Mouse (Mus musculus): Measurements from ENCODE around the gene Patj.
"Not testable (repeated sequence)": the region's sequence is repeated elsewhere in the genome, so short reads cannot be mapped to it uniquely, and the experiment has no call there.

Gene Patj

GRCm38 (mm10) chr4:98395690-98396437 is at the start of gene Patj:
Gene Patj (plus strand): TSS chr4:98395785.
- in situ Hi-C loops (cut with MboI, MseI) = no loop called here

- in situ Hi-C loops (cut with MboI, MseI) = loop anchor here (25.0 kb wide), 1 partner anchor 364 kb away; no protein-coding TSS in a partner anchor
These were observed 47.0 kb upstream of the Patj start for GRCm38 (mm10) chr4:98348580-98348979.

GRCm38 (mm10) chr4:98358034-98358809 is 37.4 kb upstream of the Patj start:
- in situ Hi-C loops (cut with MboI, MseI) = loop anchor here (25.0 kb wide), 1 partner anchor 554 kb away; the partner anchor contains the start of gene Usp1

GRCm38 (mm10) chr4:98375401-98375800 is 20.2 kb upstream of the Patj start:
- in situ Hi-C loops (cut with MboI, MseI) = no loop called here

GRCm38 (mm10) chr4:98376943-98377342 is 18.6 kb upstream of the Patj start:
- in situ Hi-C loops (cut with MboI, MseI) = no loop called here

GRCm38 (mm10) chr4:98382716-98383424 is 12.7 kb upstream of the Patj start, which contains the start of gene Tm2d1:
Gene Tm2d1 (minus strand): TSS chr4:98383306.
- in situ Hi-C loops (cut with MboI, MseI) = no loop called here

- in situ Hi-C loops (cut with MboI, MseI) = no loop called here
These were observed 10.5 kb upstream of the Patj start for GRCm38 (mm10) chr4:98385036-98385435.

GRCm38 (mm10) chr4:98395346-98395689 is 267 bp upstream of the Patj start:
- in situ Hi-C loops (cut with MboI, MseI) = no loop called here

GRCm38 (mm10) chr4:98400926-98401583 is 5.5 kb downstream of the Patj start:
- in situ Hi-C loops (cut with MboI, MseI) = no loop called here

- in situ Hi-C loops (cut with MboI, MseI) = no loop called here
These were observed 6.0 kb downstream of the Patj start for GRCm38 (mm10) chr4:98401584-98401962.

- in situ Hi-C loops (cut with MboI, MseI) = no loop called here
These were observed 7.9 kb downstream of the Patj start for GRCm38 (mm10) chr4:98403492-98403891.

GRCm38 (mm10) chr4:98404412-98404811 is 8.8 kb downstream of the Patj start:
- in situ Hi-C loops (cut with MboI, MseI) = no loop called here

- in situ Hi-C loops (cut with MboI, MseI) = no loop called here
These were observed 12.9 kb downstream of the Patj start for GRCm38 (mm10) chr4:98408455-98408854.

GRCm38 (mm10) chr4:98415150-98415549 is 19.6 kb downstream of the Patj start:
- in situ Hi-C loops (cut with MboI, MseI) = not testable (repeated sequence)

- in situ Hi-C loops (cut with MboI, MseI) = no loop called here
These were observed 32.8 kb downstream of the Patj start for GRCm38 (mm10) chr4:98428371-98428770.

- in situ Hi-C loops (cut with MboI, MseI) = no loop called here
These were observed 40.3 kb downstream of the Patj start for GRCm38 (mm10) chr4:98435641-98436457.

GRCm38 (mm10) chr4:98436664-98437363 is 41.2 kb downstream of the Patj start:
- in situ Hi-C loops (cut with MboI, MseI) = no loop called here

- in situ Hi-C loops (cut with MboI, MseI) = no loop called here
These were observed 43.8 kb downstream of the Patj start for GRCm38 (mm10) chr4:98439261-98440005.

GRCm38 (mm10) chr4:98441248-98441647 is 45.7 kb downstream of the Patj start:
- in situ Hi-C loops (cut with MboI, MseI) = no loop called here
